Mouse (Mus musculus): ENCODE measurements around the gene Zfp143. TPM values are rescaled to one million over a fixed set of nuclear protein-coding genes. Genes with fewer than 3 reads are reported as not detected.

Zfp143 gene
- total and polyA plus RNA-seq, 3 experiments, result 17.0 to 23.4 (median 17.5) TPM

- Histone ChIP-seq H3K4me3 (replicated peaks in 1 of 3; ENCODE audit: low read depth in 2 of 3, low read length in 2 of 3, poor library complexity in 1 of 3) (peak overlapping the region; percentile 89 to 97 (median 96)), H3K27ac (ENCODE audit: insufficient read depth, low read depth) (peak overlapping the region; percentile 53), H3K9ac (ENCODE audit: insufficient read depth, low read depth) (peak overlapping the region; percentile 72), H3K9me3 (replicated peaks; ENCODE audit: low read length) (no peaks in the 10 kb centered on the region), H3K36me3 (replicated peaks in 1 of 2; ENCODE audit: control insufficient read depth in 1 of 2, insufficient read depth in 1 of 2, low read length in 1 of 2) (peaks cover 9 to 14% of the 10 kb centered on the region in 2 experiments), H3K79me2 (replicated peaks; ENCODE audit: control insufficient read depth, extremely low read depth, insufficient read depth, poor library complexity, severe bottlenecking) (peaks cover 51% of the 10 kb centered on the region), H3K4me2 (ENCODE audit: insufficient read depth, low read depth, poor library complexity, severe bottlenecking) (peak overlapping the region; percentile 97; the same call in 1 of the 2 replicates), H3K4me1 (ENCODE audit: control insufficient read depth in 1 of 2, insufficient read depth in 2 of 2) (peaks cover 0 to 27% of the 10 kb centered on the region in 2 experiments; a peak in 2 of 4 replicates), H3K27me3 (replicated peaks) (no peaks in the 10 kb centered on the region)
- no peak for TF ChIP-seq MAZ (IDR thresholded peaks at IDR 0.05; ENCODE audit: low read depth, low read length)
- TF ChIP-seq SMC3 (IDR thresholded peaks at IDR 0.05; ENCODE audit: low read depth, low read length), result no peak
- peak; percentile 62 for TF ChIP-seq MXI1 (IDR thresholded peaks at IDR 0.05; ENCODE audit: low read depth, low read length)
- 0 out of 2 replicates have a peak, but pooled peaks have one; percentile 25 for TF ChIP-seq ZMIZ1 (IDR thresholded peaks at IDR 0.05; ENCODE audit: low read depth, low read length)
- TF ChIP-seq JUN (IDR thresholded peaks at IDR 0.05; ENCODE audit: insufficient read depth, low read depth, low read length), result no peak
- TF ChIP-seq RCOR1 (conservative IDR thresholded peaks at IDR 0.05; ENCODE audit: low read depth, low read length), result 0 out of 2 replicates have a peak, but pooled peaks have one; percentile 50
- TF ChIP-seq UBTF (IDR thresholded peaks at IDR 0.05; ENCODE audit: low read depth, low read length), result peak; percentile 74
- peak; percentile 61; the same call in 1 of the 2 replicates for TF ChIP-seq SIN3A (IDR thresholded peaks at IDR 0.05; ENCODE audit: low read length)
- peak; percentile 80 for TF ChIP-seq ZNF384 (IDR thresholded peaks at IDR 0.05; ENCODE audit: low read depth, low read length)
- in situ Hi-C loops (cut with MboI; ENCODE audit: low pct_ligation_motif_present, low pct_unique_long_range_greater_than_20kb, low sequenced_read_pairs) (no loop called here), dilution Hi-C loops (cut with MboI; ENCODE audit: extremely low pct_ligation_motif_present, extremely low pct_unique_long_range_greater_than_20kb, low sequenced_read_pairs) (no loop called here)
- DNase-seq (ENCODE audit: extremely low read depth), result no peak
Measured at GRCm38 (mm10) chr7:110122565-110123422, 61.8 kb downstream of the Zfp143 start.

GRCm38 (mm10) chr7:110123844-110124555, 63.0 kb downstream of the Zfp143 start:
- Histone ChIP-seq H3K9ac (ENCODE audit: insufficient read depth, low read depth) (peak overlapping the region; percentile 72), H3K9me3 (replicated peaks; ENCODE audit: low read length) (no peaks in the 10 kb centered on the region), H3K79me2 (replicated peaks; ENCODE audit: control insufficient read depth, extremely low read depth, insufficient read depth, poor library complexity, severe bottlenecking) (peaks cover 57% of the 10 kb centered on the region), H3K27ac (ENCODE audit: insufficient read depth, low read depth) (no peak overlapping the region; the same call in 1 of the 2 replicates), H3K4me3 (replicated peaks in 1 of 3; ENCODE audit: low read depth in 2 of 3, low read length in 2 of 3, poor library complexity in 1 of 3) (peak overlapping the region; percentile 89 to 97 (median 96)), H3K4me1 (ENCODE audit: control insufficient read depth in 1 of 2, insufficient read depth in 2 of 2) (peaks cover 0 to 36% of the 10 kb centered on the region in 2 experiments; a peak in 2 of 4 replicates), H3K36me3 (replicated peaks in 1 of 2; ENCODE audit: control insufficient read depth in 1 of 2, insufficient read depth in 1 of 2, low read length in 1 of 2) (peaks cover 14 to 24% of the 10 kb centered on the region in 2 experiments), H3K27me3 (replicated peaks) (no peaks in the 10 kb centered on the region), H3K4me2 (ENCODE audit: insufficient read depth, low read depth, poor library complexity, severe bottlenecking) (peak overlapping the region; percentile 97)
- DNase-seq (ENCODE audit: extremely low read depth), result peak; percentile 51
- dilution Hi-C loops (cut with MboI; ENCODE audit: extremely low pct_ligation_motif_present, extremely low pct_unique_long_range_greater_than_20kb, low sequenced_read_pairs) (no loop called here), in situ Hi-C loops (cut with MboI; ENCODE audit: low pct_ligation_motif_present, low pct_unique_long_range_greater_than_20kb, low sequenced_read_pairs) (no loop called here)
- TF ChIP-seq POLR2A (IDR thresholded peaks at IDR 0.05; ENCODE audit: low read depth, low read length) (no peak), EP300 (IDR thresholded peaks at IDR 0.05; ENCODE audit: low read length) (peak; percentile 29; the same call in 1 of the 2 replicates), MXI1 (IDR thresholded peaks at IDR 0.05; ENCODE audit: low read depth, low read length) (no peak), SMC3 (IDR thresholded peaks at IDR 0.05; ENCODE audit: low read depth, low read length) (no peak), TCF12 (IDR thresholded peaks at IDR 0.05; ENCODE audit: low read depth, low read length) (0 out of 2 replicates have a peak, but pooled peaks have one; percentile 15), ZMIZ1 (IDR thresholded peaks at IDR 0.05; ENCODE audit: low read depth, low read length) (no peak), SIN3A (IDR thresholded peaks at IDR 0.05; ENCODE audit: low read length) (peak; percentile 60; the same call in 1 of the 2 replicates), ZC3H11A (IDR thresholded peaks at IDR 0.05; ENCODE audit: low read depth, low read length) (no peak), KAT2A (IDR thresholded peaks at IDR 0.05; ENCODE audit: insufficient replicate concordance, low read length) (no peak), MEF2A (IDR thresholded peaks at IDR 0.05; ENCODE audit: borderline replicate concordance, low read depth, low read length) (peak; percentile 42; the same call in 1 of the 2 replicates), HCFC1 (IDR thresholded peaks at IDR 0.05; ENCODE audit: low read depth, low read length) (0 out of 2 replicates have a peak, but pooled peaks have one; percentile 20), ZNF384 (IDR thresholded peaks at IDR 0.05; ENCODE audit: low read depth, low read length) (peak; percentile 77), ETS1 (conservative IDR thresholded peaks at IDR 0.05; ENCODE audit: low read depth, low read length) (no peak), CHD2 (IDR thresholded peaks at IDR 0.05; ENCODE audit: low read length) (no peak; the same call in 1 of the 2 replicates), ZKSCAN1 (IDR thresholded peaks at IDR 0.05; ENCODE audit: borderline replicate concordance, low read depth, low read length) (no peak), CHD1 (IDR thresholded peaks at IDR 0.05; ENCODE audit: low read depth, low read length) (no peak; the same call in 1 of the 2 replicates), RAD21 (IDR thresholded peaks at IDR 0.05; ENCODE audit: low read depth, low read length) (no peak), POLR2AphosphoS2 (IDR thresholded peaks at IDR 0.05; ENCODE audit: low read depth, low read length) (no peak), USF2 (conservative IDR thresholded peaks at IDR 0.05; ENCODE audit: low read depth, low read length) (no peak), IRF4 (IDR thresholded peaks at IDR 0.05; ENCODE audit: low read depth, low read length) (0 out of 2 replicates have a peak, but pooled peaks have one; percentile 20), JUND (conservative IDR thresholded peaks at IDR 0.05; ENCODE audit: low read depth, low read length) (no peak), GABPA (IDR thresholded peaks at IDR 0.05; ENCODE audit: insufficient replicate concordance, low read depth, low read length) (no peak), MYC (IDR thresholded peaks at IDR 0.05; ENCODE audit: low read depth, low read length) (no peak)

Data from CH12.LX (cell line).